Mouse (Mus musculus): ENCODE data around the gene Ptov1. TPM values are rescaled to one million over a fixed set of nuclear protein-coding genes. Genes with fewer than 3 reads are reported as not detected.

The Ptov1 gene
- polyA plus RNA-seq, 1 experiment from 2014 or later = 454 TPM

DNA sequence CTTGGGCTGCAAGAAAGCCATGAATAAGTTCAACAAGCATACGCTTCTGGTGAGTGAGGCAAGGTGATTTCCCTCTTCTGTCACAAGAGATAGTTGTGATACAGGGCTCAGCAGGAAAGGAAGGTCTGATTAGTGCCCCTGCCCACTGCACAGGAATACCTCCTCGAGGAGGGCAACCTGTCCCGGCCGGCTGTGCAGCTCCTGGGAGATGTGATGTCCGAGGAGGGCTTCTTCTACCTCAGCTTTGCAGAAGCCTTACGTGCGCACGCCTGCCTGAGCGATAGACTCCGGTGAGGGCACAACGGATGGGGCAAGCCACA lies 30.5 kb downstream of the Ptov1 start:
- H3K9ac ChIP-seq = peak overlapping the region; percentile 48
- no peak for DNase-seq (ENCODE audit: low spot score)
- ATAC-seq (ENCODE audit: low FRiP score) = no peak
- peaks cover 43% of the 10 kb centered on the region for H3K36me3 ChIP-seq (replicated peaks; ENCODE audit: control insufficient read depth, insufficient read depth)
- no peak overlapping the region for H3K27ac ChIP-seq
- peaks cover 10% of the 10 kb centered on the region for H3K4me1 ChIP-seq (replicated peaks; ENCODE audit: control insufficient read depth, insufficient read depth, low read length)
- H3K9me3 ChIP-seq (ENCODE audit: control insufficient read depth, low read length) = no peaks in the 10 kb centered on the region
- peak overlapping the region; percentile 22 for H3K4me3 ChIP-seq (replicated peaks; ENCODE audit: low read length)
- peak overlapping the region; percentile 50 for H3K4me2 ChIP-seq (replicated peaks)
- 31% methylated on average over 11 of the region's 11 CpGs for WGBS
- H3K27me3 ChIP-seq (ENCODE audit: control insufficient read depth, insufficient read depth, low read length) = peaks cover 22% of the 10 kb centered on the region

DNA sequence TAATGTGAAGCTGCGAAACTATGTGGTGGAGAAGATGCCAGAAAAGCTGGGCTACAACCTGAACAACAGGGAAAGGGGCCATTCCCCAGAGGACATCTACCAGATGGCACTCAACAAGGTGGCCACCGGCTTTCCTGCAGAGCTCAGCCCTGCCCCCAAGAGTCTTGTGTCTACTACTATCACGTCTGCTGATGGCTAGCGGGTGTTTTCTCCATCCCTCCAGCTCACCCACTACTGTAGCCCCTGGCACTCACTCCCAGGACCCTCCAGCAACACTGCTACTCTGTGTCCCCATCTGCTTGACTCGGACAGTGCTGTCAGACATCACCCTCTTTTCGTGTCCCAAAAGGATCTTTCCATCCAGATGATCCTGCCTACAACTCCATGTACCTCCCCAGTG lies 31.5 kb downstream of the Ptov1 start:
- H3K4me1 ChIP-seq (replicated peaks; ENCODE audit: control insufficient read depth, insufficient read depth, low read length) = peaks cover 10% of the 10 kb centered on the region
- WGBS = 83% methylated on average over 6 of the region's 6 CpGs
- no peak for DNase-seq (ENCODE audit: low spot score)

DNA sequence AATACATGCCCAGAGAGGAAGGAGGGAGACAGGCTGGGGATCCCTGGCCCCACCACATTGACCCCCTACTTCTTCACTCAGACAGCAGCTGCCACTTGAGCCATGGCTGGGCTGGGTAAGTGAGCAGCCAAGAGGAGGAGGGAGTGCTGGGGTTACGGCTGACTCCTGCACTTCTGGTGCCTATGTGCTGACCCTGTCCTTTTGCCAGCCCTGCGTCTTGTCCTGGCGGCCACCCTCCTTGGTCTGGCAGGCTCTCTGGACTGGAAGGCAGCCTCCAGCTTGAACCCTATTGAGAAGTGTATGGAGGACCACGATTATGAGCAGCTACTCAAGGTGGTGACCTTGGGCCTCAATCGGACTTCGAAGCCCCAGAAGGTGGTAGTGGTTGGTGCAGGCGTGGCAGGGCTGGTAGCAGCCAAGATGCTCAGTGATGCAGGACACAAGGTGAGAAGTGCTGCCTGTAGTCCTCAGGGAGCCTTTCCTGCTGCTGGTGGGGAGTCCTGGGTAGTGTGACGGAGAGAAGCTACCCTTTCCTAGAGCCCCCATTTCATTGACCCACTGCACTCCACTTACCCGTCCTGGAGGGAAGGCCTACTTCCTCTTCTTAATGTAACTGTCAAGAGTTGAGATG lies 33.0 kb downstream of the Ptov1 start:
- no peak overlapping the region for H3K4me2 ChIP-seq (replicated peaks)
- no peak overlapping the region for H3K27ac ChIP-seq
- H3K9ac ChIP-seq = no peak overlapping the region
- DNase-seq (ENCODE audit: low spot score) = no peak
- no peaks in the 10 kb centered on the region for H3K9me3 ChIP-seq (ENCODE audit: control insufficient read depth, low read length)
- ATAC-seq (ENCODE audit: low FRiP score) = no peak
- H3K36me3 ChIP-seq (replicated peaks; ENCODE audit: control insufficient read depth, insufficient read depth) = peaks cover 31% of the 10 kb centered on the region
- no peak overlapping the region for H3K4me3 ChIP-seq (replicated peaks; ENCODE audit: low read length)
- WGBS = 88% methylated on average over 9 of the region's 9 CpGs
- peaks cover 18% of the 10 kb centered on the region for H3K27me3 ChIP-seq (ENCODE audit: control insufficient read depth, insufficient read depth, low read length)
- peaks cover 10% of the 10 kb centered on the region for H3K4me1 ChIP-seq (replicated peaks; ENCODE audit: control insufficient read depth, insufficient read depth, low read length)

More for the DNA sequence above, 31.5 kb downstream of the Ptov1 start:
- H3K9me3 ChIP-seq (ENCODE audit: control insufficient read depth, low read length) = no peaks in the 10 kb centered on the region
- no peak overlapping the region for H3K4me3 ChIP-seq (replicated peaks; ENCODE audit: low read length)
- no peak overlapping the region for H3K4me2 ChIP-seq (replicated peaks)
- H3K27ac ChIP-seq = no peak overlapping the region
- ATAC-seq (ENCODE audit: low FRiP score) = no peak
- peaks cover 33% of the 10 kb centered on the region for H3K36me3 ChIP-seq (replicated peaks; ENCODE audit: control insufficient read depth, insufficient read depth)
- H3K27me3 ChIP-seq (ENCODE audit: control insufficient read depth, insufficient read depth, low read length) = peaks cover 22% of the 10 kb centered on the region
- H3K9ac ChIP-seq = no peak overlapping the region

DNA sequence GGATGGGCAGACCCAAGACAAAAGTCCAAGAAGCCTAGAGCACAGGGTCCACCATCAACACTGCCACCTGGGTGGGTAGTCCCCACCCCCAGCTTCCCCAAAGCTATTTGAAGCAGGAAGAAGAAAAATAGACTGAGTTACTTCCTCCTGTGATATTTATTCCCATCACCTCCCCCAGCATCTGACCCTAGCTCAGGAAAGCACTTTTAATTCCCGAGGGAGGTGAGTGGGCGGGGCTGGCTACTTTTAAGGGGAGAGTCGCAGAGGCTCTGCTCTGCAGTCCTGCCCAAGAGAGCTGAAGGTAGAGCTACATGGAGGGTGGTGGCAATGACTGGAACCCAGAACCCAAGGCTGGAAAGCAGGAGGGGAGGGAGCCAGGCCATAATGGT lies 33.6 kb downstream of the Ptov1 start:
- ATAC-seq (ENCODE audit: low FRiP score) = no peak
- Histone ChIP-seq H3K27ac (no peak overlapping the region), H3K4me1 (replicated peaks; ENCODE audit: control insufficient read depth, insufficient read depth, low read length) (peaks cover 10% of the 10 kb centered on the region), H3K9ac (no peak overlapping the region), H3K4me2 (replicated peaks) (no peak overlapping the region), H3K4me3 (replicated peaks; ENCODE audit: low read length) (no peak overlapping the region), H3K27me3 (ENCODE audit: control insufficient read depth, insufficient read depth, low read length) (peaks cover 13% of the 10 kb centered on the region), H3K36me3 (replicated peaks; ENCODE audit: control insufficient read depth, insufficient read depth) (peaks cover 31% of the 10 kb centered on the region), H3K9me3 (ENCODE audit: control insufficient read depth, low read length) (no peaks in the 10 kb centered on the region)
- no peak for DNase-seq (ENCODE audit: low spot score)
- 60% methylated on average over 3 of the region's 3 CpGs for WGBS

DNA sequence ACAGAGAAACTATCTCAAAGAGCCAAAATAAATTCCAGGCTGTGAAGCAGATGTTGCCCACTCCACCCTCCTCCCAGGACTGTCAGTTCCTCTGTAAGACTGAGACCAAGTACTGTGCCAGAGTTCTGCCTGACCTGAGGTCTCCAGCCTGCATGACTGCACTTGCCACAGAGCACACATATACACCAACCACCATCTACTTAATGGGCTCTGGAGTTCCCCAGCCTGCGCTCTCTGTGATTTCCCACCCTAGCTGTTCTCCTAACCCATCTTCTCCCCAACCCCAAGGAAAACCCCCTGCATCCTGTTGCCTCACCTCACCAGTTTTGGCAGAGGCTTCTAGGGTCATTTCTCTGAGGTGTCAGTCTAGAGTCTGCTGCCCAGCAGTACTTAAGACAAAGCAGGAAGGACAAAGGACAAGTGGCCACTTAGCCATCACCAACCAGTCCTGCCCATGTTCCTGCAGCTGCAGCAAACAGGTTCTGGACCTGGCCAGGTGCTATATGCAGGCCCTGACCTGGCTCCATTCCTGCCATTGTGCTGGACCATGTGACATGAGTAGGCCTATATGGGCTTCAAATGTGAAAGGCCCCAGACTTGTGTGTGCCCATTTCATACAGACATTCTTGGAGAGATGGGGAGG lies 34.1 kb downstream of the Ptov1 start:
- H3K4me1 ChIP-seq (replicated peaks; ENCODE audit: control insufficient read depth, insufficient read depth, low read length) = peaks cover 10% of the 10 kb centered on the region
- H3K4me3 ChIP-seq (replicated peaks; ENCODE audit: low read length) = no peak overlapping the region
- no peak for DNase-seq (ENCODE audit: low spot score)
- no peak for ATAC-seq (ENCODE audit: low FRiP score)
- 80% methylated on average over 1 of the region's 1 CpGs for WGBS
- H3K9ac ChIP-seq = no peak overlapping the region
- no peak overlapping the region for H3K27ac ChIP-seq
- H3K27me3 ChIP-seq (ENCODE audit: control insufficient read depth, insufficient read depth, low read length) = peaks cover 7% of the 10 kb centered on the region
- no peaks in the 10 kb centered on the region for H3K9me3 ChIP-seq (ENCODE audit: control insufficient read depth, low read length)
- H3K36me3 ChIP-seq (replicated peaks; ENCODE audit: control insufficient read depth, insufficient read depth) = peaks cover 31% of the 10 kb centered on the region
- no peak overlapping the region for H3K4me2 ChIP-seq (replicated peaks)

DNA sequence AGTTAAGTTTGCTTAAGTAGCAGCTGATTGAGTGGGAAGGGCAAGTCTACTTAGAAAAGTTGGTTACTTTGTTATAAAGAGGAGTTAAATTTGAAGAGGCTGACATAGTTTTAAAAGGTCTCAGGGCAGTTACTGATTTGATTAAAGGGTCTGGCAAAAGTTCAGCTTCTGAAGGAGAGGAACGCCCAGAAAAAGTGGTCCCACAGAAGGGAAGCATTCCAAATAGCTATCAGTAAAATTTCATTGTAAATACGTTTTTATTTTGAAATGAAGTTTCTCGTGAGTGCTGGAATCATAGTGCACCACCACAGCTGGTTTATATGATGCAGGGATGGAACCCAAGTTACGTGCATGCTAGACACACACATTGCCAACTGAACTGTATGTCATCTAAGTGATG lies 36.8 kb downstream of the Ptov1 start:
- Histone ChIP-seq H3K27ac (no peak overlapping the region), H3K36me3 (replicated peaks; ENCODE audit: control insufficient read depth, insufficient read depth) (peaks cover 46% of the 10 kb centered on the region), H3K4me3 (replicated peaks; ENCODE audit: low read length) (no peak overlapping the region), H3K27me3 (ENCODE audit: control insufficient read depth, insufficient read depth, low read length) (no peaks in the 10 kb centered on the region), H3K9ac (no peak overlapping the region), H3K9me3 (ENCODE audit: control insufficient read depth, low read length) (no peaks in the 10 kb centered on the region), H3K4me1 (replicated peaks; ENCODE audit: control insufficient read depth, insufficient read depth, low read length) (no peaks in the 10 kb centered on the region), H3K4me2 (replicated peaks) (no peak overlapping the region)
- DNase-seq (ENCODE audit: low spot score) = no peak
- ATAC-seq (ENCODE audit: low FRiP score) = no peak
- WGBS = 87% methylated on average over 4 of the region's 4 CpGs

DNA sequence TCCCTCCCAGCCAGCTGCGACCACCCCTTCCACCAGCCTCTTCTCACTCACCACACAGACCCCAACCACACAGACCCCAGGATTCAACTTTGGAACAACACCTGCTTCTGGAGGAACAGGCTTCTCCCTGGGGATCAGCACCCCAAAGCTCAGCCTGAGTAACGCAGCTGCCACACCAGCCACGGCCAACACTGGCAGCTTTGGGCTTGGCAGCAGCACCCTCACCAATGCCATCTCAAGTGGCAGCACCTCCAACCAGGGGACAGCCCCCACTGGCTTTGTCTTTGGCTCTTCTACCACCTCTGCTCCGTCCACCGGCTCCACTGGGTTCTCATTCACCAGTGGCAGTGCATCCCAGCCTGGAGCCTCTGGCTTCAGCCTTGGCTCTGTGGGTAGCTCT lies 40.9 kb downstream of the Ptov1 start:
- ATAC-seq (ENCODE audit: low FRiP score) (no peak), DNase-seq (ENCODE audit: low spot score) (no peak)
- Histone ChIP-seq H3K4me3 (replicated peaks; ENCODE audit: low read length) (no peak overlapping the region), H3K4me1 (replicated peaks; ENCODE audit: control insufficient read depth, insufficient read depth, low read length) (no peaks in the 10 kb centered on the region), H3K36me3 (replicated peaks; ENCODE audit: control insufficient read depth, insufficient read depth) (peaks cover 46% of the 10 kb centered on the region), H3K9me3 (ENCODE audit: control insufficient read depth, low read length) (no peaks in the 10 kb centered on the region), H3K27me3 (ENCODE audit: control insufficient read depth, insufficient read depth, low read length) (no peaks in the 10 kb centered on the region), H3K27ac (no peak overlapping the region), H3K4me2 (replicated peaks) (no peak overlapping the region), H3K9ac (no peak overlapping the region)
- 99% methylated on average over 5 of the region's 5 CpGs for WGBS

DNA sequence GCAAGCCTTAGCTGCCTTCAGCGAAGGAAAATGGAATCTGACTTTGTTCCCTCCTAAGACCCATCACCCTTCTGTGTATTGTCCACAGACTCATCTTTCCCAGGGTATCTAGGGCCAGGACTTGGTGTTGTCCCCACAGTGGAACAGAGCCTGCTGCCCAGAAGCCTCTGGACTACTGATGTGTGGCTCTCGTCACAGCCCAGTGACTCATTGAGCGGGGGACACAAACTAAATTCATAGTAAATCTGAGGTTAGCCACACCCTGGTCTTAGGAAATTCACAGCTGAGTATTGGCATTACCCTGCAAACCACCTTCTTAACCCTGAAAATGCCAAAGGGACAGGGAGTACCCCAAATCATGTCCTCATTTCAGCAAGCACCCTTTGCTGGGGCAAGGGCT lies 42.8 kb downstream of the Ptov1 start:
- ATAC-seq (ENCODE audit: low FRiP score) = no peak
- H3K27me3 ChIP-seq (ENCODE audit: control insufficient read depth, insufficient read depth, low read length) = no peaks in the 10 kb centered on the region
- no peak overlapping the region for H3K27ac ChIP-seq
- H3K4me1 ChIP-seq (replicated peaks; ENCODE audit: control insufficient read depth, insufficient read depth, low read length) = no peaks in the 10 kb centered on the region
- no peaks in the 10 kb centered on the region for H3K9me3 ChIP-seq (ENCODE audit: control insufficient read depth, low read length)
- no peak for DNase-seq (ENCODE audit: low spot score)
- peaks cover 34% of the 10 kb centered on the region for H3K36me3 ChIP-seq (replicated peaks; ENCODE audit: control insufficient read depth, insufficient read depth)
- no peak overlapping the region for H3K4me2 ChIP-seq (replicated peaks)
- WGBS = 86% methylated on average over 3 of the region's 3 CpGs
- H3K4me3 ChIP-seq (replicated peaks; ENCODE audit: low read length) = no peak overlapping the region
- no peak overlapping the region for H3K9ac ChIP-seq

DNA sequence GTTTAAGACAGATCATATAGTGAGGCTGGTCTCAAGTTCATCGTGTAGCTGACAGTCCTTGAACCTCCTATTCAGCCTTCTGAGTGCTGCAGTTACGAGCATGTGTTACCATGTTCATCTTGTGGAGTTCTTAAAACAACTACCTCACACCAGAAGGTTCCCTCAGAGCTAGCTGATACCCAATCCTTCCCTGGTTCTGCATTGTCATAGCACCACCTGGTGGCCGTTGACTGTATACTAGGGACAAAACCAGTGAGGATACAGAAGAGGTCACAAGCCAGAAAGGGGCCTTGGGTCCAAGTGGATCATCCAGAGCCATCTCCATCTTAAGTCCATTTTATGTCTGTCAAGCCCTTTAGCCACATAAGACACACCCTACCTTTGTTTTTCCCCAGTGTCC lies 44.7 kb downstream of the Ptov1 start:
- H3K4me1 ChIP-seq (replicated peaks; ENCODE audit: control insufficient read depth, insufficient read depth, low read length) = 0 out of 2 replicates have a peak, but pooled peaks cover under 1% of the 10 kb centered on the region
- H3K4me3 ChIP-seq (replicated peaks; ENCODE audit: low read length) = no peak overlapping the region
- H3K27ac ChIP-seq = no peak overlapping the region
- no peak overlapping the region for H3K9ac ChIP-seq
- peak; percentile 59; the same call in 1 of the 2 replicates for ATAC-seq (ENCODE audit: low FRiP score)
- no peaks in the 10 kb centered on the region for H3K27me3 ChIP-seq (ENCODE audit: control insufficient read depth, insufficient read depth, low read length)
- 25% methylated on average over 3 of the region's 3 CpGs for WGBS
- DNase-seq (ENCODE audit: low spot score) = peak; percentile 85
- peaks cover 15% of the 10 kb centered on the region for H3K36me3 ChIP-seq (replicated peaks; ENCODE audit: control insufficient read depth, insufficient read depth)
- H3K4me2 ChIP-seq (replicated peaks) = no peak overlapping the region
- H3K9me3 ChIP-seq (ENCODE audit: control insufficient read depth, low read length) = no peaks in the 10 kb centered on the region
